Mouse (Mus musculus): ENCODE data around the gene B4galt5.

- TF ChIP-seq CTCF (IDR thresholded peaks at IDR 0.05; ENCODE audit: low read depth) (peak; percentile 41), EP300 (optimal IDR thresholded peaks at IDR 0.05) (no peak)
Measured at GRCm38 (mm10) chr2:167365063-167365462, 16.1 kb upstream of the B4galt5 start.

Data from stomach, postnatal 0 days (tissue).